Mouse (Mus musculus) c-Kit-positive CD71-negative TER-119-negative erythroid progenitor cells, embryonic 14.5 days (primary cell): ENCODE data around the gene Tbl1xr1.

Experiments
- DNase-seq: peaks from one replicate; pipeline ENCODE4 v3.0.0-alpha.2; 2013; ENCODE audit warnings: low read depth

The Tbl1xr1 gene

DNA sequence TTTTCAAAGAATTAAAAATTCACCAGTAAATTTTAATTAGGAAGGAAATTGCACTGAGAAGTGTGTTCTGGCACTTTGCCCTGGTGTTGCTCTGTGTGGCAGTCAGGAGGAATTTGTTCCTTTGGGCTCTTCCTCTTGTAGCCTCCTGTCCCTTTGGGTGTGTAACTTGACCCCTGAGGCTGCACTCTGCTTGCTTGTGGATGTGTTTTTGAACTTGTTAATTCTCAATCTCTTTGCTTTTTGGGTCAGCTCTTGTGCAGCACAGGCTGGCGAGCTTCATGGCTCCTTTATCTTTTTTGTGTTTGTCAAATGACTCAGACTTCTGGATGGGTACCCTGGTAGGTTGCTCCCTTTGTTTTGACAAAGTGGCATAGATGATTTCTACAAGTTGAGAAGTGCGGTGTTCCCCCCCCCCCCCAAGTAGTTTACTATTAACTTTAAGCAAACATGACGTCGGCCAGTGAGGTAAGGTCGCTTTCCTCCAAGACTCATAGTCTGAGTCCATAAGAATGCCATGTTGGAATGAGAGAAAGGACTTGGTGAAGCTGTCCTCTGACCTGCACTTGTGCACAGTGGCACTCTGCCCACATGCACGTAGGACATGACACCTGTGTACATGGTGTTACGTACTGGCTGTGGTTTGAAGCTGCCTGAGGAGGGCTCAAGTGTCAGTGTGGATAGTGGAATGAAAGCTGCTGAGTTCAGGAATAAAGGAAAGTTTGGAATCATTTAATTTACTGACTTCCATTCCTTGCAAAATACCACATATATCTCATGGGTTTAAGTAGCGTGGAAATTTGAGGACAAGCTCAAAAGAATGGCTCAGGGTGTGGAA is 14.2 kb downstream of the Tbl1xr1 start:
- DNase-seq: no peak

DNA sequence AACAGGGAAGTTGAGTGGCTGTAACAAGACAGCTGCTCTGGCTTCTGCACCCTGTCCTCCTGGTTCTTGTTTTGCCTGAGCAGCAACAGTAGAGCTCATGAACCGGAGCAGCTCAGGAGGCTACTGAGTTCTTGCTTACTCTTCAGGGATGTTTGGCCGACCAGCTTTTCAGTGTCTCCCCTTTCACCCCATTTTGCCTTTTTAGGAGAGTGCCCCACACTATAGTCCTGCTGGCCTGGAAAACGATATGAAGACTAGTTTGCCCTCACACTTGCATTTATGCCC is 14.8 kb downstream of the Tbl1xr1 start:
- no peak for DNase-seq

DNA sequence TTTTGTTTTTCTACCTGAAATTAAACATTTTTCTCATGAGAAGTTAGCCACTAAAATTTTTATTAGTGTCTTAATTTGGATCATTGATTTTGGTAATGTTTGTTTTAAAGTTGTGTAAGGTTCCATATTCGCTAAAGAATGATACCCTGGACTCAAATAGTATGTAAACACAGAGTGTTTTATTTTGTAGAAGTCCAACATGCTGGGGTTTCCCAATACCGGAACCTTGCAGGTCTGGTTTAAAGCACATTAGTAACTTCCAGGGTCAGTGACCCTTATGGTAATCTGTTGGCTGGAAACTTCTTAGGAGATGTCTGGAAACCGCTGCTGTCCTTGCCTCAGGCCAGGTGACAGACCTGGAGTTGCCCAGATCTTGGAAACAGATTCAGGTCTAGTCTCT is 15.2 kb downstream of the Tbl1xr1 start:
- no peak for DNase-seq

DNA sequence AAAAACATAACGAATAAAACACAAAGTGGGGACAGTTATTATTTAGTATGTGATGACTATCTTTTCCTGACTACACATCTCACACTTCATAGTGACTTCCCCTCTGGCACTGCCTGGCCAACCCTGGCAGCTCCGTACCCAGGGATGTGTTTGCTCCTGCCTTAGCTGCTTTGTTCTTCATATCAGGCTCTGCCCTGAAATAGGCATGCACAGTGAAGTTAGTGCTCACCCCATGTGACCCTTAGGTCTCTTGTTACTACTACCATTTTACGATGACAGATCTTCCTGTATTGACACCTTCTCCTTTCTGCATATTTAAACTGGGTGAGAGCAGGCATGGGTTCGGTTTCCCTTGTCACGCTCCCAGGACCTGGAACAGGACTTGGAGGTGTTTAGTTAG is 16.3 kb downstream of the Tbl1xr1 start:
- no peak for DNase-seq

DNA sequence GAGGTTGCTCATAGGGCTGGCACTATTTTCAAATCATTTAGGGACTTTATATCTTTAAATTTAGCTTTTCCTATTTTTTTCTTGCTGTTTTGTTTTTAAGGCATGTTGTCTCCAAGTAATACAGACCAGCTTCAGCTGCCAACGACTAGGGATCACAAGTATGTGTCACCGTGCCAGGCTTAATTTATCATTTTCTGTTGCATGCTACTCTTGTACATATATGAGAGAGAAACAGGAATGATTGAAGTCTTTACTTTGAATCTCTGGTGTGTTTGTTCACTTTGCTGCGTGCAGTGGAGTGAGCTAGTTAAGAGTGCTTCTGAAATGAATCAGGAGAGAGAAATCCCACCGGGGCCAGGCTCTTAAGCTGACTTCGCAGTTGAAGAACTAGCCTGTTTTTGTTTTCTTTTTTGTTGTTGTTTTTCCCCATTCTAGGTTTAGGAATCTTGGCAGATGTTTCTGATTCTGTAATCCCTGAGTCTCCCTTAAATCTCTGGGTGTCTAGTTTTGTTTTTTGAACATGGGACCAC is 27.6 kb downstream of the Tbl1xr1 start:
- DNase-seq: no peak

DNA sequence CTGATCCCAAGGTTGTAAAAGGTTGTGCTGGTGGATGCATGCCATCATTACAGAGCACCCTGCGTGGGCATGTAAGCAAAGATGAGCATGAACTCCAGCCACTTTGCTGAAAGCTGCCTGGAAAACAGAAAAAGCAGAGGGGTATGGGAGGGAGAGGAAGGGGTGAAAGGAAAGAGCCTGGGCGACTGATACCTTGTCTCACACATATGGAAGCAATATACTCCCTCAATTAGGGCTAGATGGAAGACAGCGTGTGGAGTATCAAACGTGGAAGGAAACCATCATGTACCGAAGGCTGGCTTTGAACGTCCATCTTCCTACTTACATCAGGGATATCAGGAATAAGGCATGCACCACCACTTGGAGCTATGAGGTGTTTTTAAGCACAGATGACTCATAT is 29.0 kb downstream of the Tbl1xr1 start:
- no peak for DNase-seq

DNA sequence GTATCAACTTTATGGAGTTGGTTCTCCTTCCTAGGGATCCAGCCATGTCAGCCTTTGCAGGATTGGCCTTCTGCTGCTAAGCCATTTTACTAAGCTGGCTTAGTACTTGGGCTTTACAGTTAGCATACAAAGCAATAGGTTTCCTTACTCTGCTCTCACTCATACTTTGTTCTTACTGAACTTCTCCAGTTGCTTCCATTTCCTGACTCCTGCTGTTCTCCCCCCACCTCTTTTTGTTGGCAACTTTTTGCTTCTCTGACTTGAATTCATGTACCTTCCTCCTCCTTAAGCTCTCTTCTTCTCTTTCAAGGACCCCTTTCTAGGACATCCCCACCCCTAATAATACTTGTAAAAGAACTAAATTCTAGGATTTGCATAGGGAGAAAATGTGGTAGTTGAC is 31.6 kb downstream of the Tbl1xr1 start:
- no peak for DNase-seq

DNA sequence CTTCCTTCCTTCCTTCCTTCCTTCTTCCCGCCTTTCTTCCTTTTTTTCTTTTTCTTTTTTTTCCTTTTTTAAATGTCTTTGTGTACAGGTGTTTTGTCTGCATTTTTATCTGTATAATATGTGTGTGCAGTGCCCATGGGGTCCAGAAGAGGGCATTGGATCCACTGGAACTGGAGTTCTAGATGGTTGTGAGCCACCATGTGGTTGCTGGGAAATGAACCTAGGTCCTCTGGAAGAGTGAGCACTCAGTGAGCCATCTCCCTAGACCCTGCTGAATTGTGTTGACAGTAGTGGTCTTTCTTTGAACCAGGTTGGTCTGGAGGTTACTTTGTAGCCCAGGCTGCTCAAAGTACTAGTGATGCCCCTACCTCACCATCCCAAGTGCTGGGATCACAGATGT is 33.2 kb downstream of the Tbl1xr1 start:
- DNase-seq: no peak

DNA sequence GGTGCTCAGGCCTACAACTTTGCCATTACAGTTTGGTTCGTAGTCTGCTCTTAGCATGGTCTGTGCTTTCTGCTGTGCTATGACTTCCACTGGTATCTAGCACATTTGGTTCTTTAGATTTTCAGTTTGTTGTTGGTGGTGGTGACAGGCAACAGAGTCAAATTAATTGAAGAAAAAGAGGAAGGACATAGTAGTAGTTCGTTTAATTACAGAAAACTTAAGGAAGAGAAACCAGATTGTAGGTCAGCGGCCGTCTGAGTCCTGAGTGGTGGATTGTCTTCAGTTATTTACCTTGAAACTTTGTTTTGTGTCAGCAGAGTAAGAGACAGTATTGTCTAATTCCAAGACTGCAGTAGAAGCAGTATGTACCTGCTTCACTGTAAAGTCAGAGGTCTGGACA is 37.3 kb downstream of the Tbl1xr1 start:
- DNase-seq: no peak

DNA sequence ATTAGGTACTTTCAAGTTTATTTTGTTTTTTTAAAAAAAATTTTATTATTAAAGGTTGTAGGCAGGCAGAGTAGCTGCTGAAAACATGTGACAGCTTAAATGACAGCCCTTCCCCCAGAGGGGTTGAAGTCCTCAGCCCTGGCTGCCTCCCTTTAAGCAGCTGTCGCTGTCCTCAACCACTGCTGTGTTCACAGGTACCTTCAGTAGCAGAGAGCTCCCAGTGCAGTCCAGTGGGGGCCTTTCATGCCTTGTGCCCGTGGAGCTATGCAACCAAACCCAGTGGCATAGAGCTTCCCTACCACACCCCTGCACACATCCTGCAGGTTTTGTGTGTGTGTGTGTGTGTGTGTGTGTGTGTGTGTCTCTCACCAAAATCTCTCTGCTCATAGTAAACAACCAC is 38.8 kb downstream of the Tbl1xr1 start:
- no peak for DNase-seq

DNA sequence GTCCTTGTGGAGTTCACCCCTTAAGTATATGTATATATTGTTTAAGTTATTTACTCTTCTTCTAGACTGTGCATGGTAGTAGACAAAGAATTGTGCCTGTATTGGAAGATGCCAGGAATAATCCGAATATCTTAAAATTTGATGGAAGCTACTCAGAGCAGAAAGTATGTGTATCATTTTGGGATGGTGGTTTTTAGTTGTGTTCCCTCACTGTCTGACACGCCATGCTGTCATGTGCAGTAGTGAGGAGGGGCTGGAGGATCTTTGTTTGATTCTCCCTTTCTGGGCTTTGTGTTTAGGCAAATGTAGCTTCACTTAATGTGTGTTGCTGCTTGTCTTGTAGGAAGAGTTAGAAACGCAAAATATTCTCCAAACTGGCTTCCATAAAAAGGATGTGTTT is 39.2 kb downstream of the Tbl1xr1 start:
- DNase-seq: no peak

DNA sequence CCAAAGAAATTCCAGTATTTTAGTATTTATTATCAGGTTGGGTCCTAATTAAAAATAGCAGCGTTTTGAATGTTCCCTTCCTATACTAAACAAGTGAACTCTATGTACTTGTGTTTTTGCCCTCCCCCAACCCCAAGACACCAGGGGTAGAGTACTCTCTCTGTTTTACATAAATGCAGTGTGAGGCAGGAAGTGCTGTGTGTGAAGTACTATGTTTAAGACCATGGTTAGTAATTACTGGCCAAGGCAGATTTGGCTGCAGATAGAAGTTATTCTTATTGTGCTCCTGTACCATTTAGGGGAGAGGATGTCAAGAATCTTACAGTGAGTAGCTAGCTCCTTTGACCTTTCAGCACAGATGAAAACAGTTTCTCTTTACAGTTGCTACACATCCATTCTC is 39.7 kb downstream of the Tbl1xr1 start:
- no peak for DNase-seq

DNA sequence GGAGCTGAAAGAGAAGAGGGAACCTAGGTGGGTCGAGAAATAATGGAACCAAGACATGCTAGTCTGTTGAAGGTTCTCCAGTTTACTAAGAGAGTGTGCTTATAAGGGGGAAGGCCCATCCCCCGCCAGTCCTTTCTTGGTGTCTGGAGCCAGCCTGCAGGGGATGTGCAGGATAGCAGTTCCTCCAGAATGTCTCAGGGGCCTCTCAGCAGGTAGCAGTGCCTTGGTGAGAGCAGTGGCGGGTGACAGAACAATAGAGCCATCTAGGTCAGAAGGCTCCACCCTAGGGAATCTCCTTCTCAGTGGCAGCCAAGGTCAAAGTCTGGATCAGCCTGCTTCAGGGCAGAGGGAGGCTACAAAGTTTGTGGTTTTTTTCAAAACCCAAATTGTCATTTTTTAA is 45.3 kb downstream of the Tbl1xr1 start:
- DNase-seq: no peak

DNA sequence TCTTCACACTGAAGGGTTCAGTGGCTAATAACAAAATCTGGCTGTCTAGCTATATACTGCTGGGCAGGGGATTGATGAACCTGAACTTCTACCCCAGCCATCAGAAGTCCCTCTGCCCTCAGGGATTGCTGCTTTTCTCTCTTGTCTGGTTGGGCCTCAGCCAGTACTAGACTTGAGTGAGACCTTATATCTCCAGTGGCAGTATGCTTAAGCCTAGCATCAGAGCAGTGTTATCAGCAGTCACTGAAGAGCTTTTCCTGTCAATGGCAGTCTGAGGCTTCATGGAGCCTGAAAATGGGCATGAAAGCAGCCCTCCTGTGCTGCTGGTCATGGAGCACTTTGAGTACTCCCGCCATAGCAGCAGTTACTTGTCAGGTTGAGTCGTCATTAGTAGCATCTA is 46.7 kb downstream of the Tbl1xr1 start:
- DNase-seq: no peak

DNA sequence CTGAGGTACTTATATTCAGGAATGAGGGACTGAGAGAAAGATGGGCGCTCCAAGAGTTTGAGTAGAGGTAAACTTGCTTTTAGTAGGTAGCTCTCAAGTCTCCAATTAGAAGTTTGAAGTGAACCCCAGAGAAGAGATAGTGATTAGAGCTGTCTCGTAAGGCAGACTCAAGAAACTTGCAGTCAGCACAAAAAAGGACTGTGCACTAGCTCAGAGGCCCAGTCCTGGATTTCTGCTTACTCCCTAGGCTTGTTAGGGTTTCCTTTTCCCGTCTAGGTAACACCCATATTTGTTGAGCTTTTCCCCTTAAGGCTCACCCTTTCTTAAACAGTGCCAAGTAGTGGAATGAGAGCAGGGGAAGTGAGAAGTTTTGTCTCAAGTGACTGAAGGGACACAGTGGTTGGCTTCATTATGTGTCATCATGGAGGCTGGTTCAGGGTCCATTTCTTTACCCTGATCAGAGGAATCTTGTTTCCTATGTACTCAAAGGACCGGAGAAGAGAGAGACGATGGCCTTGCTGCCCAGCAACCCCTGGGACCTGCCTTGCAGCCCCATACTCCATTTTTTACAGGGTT is 49.9 kb downstream of the Tbl1xr1 start:
- DNase-seq: no peak

DNA sequence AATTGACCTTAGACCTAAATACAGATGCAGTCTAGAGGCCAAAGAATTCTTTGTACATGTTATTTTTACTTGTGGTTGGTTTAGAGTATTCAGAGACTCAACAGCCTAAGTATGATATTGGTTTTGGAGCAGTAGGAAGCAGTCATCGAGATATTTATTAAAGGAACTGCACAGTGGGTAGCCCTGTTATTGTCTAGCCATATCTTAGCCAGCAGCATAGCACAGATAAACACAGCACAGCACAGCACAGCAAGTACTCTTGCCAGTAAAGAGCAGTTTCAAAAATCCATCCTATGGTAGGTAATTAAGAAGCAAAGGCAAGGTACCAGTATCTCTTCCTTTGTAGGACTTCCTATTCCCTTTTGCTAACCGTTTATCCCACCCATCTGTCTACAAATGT is 54.8 kb downstream of the Tbl1xr1 start:
- DNase-seq: no peak

DNA sequence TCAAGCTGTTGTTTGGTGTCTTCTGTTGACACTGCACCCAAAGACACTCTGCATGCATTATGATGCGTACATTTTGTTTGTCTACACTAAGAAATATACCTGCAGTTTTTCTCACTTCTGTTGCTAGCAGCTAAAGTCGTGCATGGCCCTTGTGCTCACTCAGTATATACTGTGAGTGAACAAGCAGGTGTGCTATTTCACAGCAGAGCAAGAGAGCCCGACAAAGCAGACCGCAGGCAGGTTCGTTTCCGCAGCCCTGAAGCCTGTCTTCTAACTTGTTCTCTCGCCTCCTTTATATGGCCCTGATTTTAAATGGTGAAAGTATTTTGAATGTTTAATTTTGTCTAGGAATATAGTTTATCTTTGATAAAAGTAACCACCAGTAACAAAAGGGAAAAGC is 57.2 kb downstream of the Tbl1xr1 start:
- no peak for DNase-seq

DNA sequence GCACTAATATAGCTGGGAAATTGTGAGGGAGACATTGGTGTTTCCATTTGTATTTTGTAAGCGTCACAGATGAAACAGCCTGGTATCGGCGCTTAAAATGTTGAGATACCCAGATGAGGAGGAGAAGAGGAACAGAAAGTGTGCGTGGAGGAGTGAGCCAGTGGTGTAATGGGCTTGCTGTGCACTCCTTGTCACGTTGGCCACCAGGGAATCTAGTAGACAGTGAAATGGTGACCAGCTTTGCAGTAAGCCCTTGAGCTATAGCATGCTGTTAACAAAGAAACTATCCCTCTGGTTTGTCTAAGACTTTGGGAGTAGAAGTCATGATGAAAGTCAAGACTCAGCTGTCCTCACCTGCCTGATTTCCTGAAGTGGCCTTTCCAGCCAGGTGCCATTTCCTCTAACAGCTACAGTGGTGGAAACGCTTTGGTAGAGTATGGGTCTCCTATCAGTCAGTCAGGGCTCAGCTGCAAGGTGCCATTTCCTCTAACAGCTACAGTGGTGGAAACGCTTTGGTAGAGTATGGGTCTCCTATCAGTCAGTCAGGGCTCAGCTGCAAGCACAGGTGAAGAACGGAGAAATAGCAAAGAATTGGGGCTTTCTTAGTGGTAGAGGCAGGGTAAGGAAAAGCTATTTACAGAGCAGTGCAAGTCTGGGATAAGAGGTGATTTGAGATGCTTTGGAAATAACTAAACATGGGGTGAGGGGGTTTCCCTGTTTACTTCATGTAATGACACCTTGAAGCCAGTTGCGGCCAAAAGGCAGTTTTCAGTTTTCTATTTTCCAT is 61.5 kb downstream of the Tbl1xr1 start:
- DNase-seq: no peak

DNA sequence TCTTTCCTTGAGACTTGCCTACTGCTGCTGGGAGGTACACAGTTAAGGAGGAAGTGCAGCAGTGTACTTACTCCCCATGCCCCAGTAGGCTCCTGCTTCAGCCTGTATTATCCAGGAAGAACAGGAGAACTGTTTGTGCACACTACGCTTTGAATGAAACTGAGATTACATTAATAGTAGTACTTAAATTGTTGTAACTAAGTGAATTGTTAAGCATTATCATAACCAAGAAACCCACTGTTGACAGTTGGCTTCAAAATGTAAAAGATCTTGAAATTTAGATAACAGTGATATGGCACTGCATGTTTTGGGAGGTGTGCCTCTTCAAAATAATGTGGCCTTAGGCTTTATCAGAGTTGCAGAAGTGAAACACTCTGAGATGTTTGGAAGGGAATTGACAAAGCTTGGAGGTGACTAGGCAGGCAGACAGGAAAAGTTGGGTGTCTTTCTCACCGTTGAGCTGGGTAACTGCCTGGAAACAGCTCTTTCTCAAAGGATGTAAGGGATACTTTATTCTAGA is 62.2 kb downstream of the Tbl1xr1 start:
- DNase-seq: no peak

DNA sequence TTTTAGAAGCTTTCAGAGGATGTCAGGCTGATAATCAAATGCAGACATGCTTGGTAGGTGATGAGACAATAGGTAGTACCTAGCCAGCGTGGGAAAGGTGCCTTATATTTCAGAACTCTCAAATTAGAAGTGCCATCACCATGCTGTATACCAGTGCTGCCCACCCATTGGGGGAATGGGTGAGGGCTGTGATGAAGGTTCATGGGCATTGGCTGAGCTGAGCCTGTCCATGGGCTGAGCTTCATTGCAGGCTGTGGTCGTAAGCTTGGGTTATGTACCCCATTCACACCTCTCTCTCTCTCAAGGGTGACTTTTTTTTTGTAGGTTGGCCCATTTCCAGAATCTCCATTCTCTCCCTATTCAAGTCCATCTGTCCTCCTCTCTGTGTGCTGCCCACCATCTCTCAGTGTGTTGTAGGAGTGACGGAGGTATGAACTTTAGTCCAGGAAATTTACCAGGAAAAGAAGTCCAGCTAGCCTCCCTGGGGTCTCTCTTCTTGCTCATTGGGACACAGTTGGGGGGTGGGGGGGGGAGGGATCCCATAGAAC is 63.7 kb downstream of the Tbl1xr1 start:
- no peak for DNase-seq

DNA sequence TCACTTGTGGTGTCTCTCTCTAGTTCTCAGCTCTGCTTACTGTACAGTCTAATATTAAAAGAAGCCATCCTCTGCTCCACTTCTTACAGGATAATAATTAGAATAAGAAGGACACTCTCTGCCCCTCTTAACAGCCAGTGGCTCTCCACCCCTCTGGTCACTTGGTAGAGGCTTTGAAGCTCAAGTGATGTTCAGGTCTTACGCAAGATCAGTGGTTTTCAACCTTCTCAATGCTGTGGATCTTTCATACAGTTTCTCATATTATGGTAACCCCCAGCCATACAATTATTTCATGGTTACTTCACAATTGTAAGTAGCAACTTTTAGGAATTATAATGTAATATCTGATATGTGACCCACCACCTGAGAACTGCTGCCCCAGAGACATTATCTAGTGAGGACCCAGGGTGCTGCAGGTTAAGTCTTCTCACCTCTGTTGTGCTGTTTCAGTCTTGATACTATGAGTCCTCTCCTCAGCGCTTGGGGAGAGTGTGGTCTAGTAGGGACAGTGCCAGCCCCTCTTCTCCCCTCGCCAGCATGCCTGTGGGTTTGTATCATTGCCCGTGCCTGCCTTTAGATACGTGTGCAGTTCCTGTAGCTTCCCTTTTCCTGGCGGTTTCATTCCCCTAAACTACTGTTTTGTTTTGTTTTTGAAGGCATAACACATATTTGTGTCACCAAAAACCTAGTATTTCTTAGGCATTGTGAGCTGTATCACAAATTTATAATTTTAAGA is 65.7 kb downstream of the Tbl1xr1 start:
- no peak for DNase-seq
